Mouse (Mus musculus) cerebellum, adult 9-10 months (tissue): ENCODE data around the gene 4930503B20Rik.

Source experiments
- DNase-seq: peaks from one replicate; pipeline ENCODE4 v3.0.0; 2022

4930503B20Rik gene

DNA sequence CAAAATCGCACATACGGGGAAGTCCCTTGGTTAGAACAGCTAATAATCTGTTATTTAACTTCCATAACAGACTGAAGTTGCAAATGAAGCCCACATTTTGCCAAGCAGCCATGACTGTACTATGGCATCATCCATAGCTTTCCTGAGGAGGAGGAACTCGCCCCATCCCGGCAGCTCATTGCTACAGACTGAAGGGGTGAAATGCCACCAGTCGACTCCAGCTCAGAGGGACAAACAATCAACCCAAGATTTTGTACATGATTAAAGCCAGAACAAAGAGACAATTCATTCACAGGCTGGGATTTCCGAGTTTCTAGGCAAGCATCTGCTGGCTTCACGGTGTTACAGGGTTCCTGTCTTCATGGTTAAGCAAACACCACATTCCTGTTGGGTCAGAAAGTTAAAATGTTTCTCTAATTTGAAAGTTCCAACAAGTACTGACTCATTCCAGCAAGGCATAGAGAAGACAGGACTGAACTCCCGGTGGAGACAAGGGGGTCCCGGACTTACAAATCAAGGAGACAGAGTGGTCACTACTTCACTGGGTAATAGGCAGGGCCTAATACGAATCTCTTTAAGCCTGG is 1.7 kb downstream of the 4930503B20Rik start:
- DNase-seq = no peak

DNA sequence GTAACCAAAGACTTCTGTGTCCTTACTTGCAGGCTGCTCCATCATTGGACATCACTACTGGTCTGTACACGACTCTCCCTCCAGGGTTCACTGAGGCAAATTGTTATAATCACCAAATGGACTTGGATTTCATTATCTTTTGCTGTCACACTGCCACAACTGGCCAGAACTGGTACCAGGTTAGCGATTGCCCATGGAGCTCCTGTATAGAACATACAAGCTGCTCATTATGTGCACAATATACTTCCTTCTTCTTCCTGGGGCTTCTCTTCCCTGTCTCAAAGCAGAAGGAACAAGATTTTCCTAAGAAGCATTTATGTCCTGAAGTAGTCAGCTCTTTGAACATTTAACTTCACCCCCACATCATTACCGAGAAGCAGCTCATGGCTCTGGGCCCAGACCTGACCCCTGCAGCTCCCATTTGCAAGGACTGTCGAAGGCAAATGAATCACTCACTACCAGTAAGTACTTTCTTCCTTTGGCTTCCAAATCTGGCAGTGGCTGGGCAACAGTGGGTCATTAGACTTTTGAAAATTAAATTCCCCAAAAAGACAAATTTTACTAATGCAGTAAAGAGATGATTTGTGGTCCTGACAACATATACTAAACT is 9.2 kb downstream of the 4930503B20Rik start:
- no peak for DNase-seq

DNA sequence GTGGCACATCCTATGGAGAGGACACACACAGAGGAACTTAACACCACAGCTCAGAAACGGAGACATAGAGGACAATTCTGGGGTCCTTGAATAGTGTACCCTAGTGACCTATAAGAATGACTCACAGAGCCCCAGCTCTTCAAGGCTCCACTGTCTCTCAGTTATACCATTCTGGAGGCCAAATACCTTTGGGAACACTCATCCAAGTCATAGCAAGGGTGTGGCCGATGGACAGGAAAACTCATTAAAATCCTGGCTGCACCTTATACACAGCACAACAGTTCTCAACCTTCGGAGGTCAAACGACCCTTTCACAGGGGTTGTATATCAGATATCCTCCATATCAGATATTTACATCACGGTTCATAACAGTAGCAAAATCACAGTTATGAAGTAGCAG is 18.6 kb downstream of the 4930503B20Rik start:
- DNase-seq = no peak

DNA sequence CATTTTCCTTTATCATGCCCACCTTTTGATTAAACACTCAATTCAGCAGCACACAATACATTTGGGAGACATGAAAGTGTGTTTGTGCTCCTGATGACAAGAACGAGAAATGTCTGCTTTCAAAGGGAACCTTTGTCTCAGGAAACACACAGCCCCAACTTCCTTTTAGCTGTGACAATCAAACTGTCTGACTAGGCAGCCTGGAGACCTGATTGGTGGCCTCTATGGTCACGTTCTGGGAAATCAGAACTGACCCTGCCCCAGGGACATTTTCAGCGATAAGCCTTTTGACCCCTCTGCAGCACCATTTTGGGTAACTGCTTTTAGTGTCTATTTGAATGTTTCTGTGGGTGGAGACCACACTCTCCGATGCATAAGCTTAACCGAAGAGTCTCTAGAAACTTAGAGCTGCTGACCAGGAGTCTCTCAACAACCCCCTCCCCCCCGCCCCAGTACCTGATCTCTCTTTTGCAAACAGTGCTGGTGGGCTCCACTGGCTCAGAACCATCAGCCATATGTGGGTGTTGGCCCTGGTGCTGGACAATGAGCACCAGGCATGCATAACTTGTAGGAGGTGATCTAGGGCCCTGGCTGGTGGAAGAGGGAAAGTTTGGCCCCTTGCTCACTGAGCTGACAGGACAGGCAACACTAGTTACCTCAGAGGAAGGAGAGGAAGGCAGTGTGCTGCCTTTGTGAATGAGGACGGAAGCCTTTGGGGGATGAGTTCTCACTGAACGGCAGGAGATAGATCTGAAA is 22.7 kb downstream of the 4930503B20Rik start:
- no peak for DNase-seq

DNA sequence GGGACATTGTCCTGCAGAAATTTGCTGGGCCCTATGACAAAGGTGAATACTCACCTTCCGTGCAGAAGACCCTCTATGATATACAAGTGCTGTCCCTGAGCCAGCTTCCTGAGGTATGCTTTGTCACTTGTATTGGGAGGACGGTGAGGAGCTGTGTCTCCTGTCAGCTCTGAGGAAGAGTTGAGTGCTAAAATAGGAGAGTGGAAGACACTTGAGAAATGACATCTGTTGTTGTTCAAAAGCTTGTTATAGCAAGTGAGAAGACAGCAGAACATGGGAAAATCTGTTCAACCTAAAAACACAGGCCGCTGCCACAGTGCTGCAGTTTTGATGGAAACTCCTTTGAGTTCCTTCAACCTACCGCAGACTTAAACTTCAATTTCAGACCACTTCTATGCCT is 25.4 kb downstream of the 4930503B20Rik start:
- DNase-seq = no peak

DNA sequence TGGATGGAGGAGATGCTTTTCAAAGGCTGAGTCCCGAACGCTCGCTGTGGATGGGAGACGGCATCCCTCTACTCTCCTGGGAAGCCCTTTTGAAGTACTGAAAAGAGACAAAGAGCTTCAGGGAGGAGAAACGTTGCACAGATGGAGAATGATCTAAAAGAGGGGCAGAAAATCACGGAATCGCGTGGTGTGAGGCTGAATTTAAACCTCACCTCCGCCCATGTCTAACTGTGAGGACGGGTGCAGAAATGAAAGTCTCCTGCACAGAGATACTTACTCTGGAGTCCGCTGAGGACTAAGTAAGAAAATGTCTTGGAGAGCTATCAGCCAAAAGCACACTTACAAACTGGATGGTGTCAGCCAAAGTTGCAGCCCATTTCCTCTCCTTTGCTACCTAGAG is 29.2 kb downstream of the 4930503B20Rik start:
- DNase-seq = no peak

DNA sequence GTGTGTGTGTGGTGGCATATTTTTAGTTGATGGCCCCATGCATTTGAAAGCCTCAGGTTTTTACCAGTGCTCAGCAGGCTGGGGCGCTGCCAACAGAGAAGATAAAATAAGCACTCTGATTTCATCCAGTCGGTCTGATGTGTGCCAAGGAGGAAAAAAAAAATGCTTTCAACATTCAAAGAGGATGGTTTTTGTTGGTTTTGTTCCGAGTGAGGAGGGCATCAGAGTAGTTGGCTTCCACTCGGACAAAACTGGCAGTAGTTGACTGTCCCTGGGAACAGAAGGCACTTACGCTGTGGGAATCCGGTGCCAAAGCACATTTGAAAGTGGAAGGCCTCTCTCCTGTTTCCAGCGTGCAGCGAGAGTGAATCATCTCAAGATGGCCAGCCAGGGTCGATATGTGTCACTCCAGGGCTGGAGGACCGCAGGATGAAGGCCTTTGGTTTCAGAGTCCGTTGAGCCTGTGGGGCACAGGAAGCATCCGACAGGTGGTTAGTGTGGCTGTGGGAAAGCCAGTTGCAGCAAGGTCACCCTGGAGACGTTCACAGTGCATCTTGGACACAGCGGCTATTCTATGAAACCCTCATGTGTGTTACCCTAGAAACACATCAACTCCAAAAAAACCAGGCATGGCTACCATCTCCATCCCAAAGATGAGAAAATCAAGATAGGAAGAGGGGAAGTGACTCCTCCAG is 30.4 kb downstream of the 4930503B20Rik start:
- peak; percentile 90 for DNase-seq

DNA sequence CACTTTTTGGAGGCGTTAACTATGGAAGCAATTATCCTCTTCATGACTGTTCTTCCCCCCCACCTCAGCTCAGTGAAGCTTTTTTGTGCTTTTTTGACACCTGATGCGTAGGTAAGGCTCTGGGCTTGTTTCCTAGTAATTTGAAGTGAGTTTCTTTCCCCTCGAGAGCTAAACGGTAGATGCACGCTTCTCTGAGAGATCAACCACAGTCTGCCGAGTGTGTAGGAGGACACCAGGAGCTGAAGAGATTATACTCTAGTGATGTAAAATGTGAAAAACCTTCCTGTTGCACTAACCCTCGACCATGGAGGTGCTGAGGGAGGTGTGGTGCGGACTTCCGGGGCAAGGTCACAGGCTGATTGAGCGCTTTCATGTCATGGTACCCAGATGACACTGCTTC is 31.0 kb downstream of the 4930503B20Rik start:
- DNase-seq = no peak

DNA sequence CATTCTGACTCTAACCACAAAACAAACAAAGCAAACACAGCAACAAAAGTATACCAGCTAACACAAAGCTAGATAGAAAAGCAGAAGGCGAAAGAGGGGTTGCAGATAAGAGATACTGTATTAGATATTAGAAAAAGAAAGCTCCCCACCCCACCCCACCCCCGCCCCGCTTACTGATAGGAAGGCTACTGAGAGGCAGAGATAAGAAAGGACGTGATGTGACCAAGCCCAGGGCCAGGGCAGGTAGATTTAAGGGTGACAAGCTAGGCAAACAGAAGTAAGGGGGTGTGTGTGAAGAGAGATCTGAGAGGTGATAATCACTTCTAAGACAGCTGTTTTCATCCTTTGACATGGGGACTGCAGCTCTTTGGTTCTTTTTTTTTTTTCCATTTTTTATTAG is 32.8 kb downstream of the 4930503B20Rik start:
- DNase-seq = no peak

DNA sequence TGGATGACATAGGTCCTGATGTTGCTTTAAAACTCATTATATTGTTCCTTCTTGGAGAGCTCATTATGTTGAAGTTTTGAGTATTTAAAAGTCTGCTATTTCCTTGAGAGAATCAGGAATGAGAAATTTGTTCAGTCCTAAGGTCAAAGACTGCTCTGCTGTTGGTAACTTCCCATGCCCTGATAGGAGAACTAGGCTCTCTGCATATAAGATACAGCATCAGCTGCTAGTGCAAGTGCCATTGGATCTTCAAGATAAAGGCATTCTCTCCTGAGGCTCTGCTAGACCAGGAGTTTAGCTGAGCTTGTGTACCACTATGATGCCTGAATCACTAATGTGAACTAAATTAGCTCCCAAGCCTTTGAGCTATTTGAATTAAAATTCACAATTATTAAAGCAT is 33.2 kb downstream of the 4930503B20Rik start:
- no peak for DNase-seq

DNA sequence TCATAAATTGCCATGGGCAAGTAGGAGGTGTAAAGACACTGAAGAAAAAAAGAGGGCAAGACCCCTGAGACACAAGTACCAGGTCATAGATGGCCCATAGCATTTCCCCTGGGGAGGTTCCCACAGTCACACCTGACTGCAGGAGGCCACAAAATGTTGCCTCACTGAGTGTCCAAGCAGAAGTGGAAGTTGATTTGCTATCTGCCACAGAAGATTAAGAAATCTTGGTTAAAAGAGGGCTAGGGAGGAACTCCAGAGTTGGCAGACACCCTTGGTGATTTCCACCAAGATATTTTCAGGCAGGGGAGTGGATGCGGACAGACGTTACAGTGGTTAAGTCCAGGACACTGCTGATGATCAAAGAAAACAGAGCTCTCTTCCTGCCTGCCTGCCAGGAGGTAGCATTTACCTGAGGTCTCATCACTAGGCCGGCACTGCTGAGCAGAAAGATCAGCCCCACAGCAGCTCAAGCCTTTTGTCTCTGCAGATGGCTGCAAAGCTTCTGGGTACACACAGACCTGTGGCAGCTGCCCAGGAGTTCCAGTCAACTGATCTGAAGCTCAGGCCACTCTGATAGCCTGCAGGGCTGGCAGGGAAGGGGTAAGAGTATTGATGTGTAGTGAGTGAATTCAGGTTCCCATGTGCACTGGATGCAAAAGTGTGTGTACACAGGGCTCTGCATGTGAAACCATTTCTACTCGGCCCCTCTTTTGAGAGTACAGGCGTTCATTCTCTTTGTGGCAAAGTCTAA is 34.4 kb downstream of the 4930503B20Rik start:
- no peak for DNase-seq

DNA sequence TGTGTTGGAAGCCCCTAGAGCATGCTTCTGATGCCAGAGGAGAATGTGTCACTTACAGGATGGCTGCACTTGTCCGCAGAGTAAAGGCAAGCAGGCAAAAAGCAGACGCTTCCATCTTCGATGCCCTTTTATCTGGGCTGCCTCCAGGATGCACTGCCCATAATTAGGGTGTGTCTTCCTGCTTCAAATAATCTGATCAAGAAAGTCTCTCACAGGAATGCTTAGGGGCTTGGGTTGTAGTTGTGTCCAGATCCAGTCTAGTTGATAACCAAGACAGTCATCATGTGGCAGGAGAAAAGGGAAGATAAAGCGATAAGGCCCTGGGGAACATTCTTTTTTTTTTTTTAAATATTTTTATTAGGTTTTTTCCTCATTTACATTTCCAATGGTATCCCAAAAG is 35.6 kb downstream of the 4930503B20Rik start, which contains the start of gene Dnase2b:
Gene Dnase2b (minus strand): TSS at position 101 of the 400 bp plus-strand sequence.
- DNase-seq = no peak

DNA sequence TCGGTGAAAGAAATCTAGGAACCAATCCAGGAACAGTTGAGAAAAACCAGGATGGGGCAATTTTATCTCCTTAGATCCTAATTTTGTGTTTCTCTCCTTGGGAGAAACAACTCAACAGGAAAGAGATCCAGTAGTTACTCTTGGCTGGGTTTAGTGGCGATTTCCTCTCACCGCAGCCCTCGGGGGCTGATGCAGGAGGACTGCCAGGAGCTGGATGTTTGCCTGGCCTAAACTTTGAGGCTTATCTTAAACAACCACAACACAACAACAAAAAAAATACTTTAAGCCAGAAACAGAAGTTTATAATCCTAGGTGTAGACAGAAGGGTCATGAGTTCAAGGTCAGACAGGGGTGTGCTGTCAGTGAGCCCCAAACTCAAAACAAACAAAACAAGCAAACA is 39.3 kb downstream of the 4930503B20Rik start:
- no peak for DNase-seq

DNA sequence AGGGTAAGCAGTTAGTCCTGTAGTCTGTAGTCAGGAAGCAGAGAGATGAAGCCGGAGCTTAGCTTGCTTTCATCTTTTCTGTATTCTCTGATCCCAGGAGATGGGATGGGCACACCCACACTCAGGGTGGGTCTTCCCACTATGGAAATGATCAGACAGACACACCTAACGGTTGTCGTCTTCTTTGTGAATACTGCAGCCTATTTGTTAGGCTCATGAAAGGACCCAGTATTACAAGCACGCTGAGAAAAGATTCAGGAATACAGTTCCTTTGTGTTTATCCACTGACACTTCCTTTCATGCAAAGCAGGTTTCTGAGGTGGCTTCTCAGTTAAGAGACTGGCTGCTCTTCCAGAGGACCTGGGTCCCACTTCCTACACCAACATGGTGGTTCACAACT is 39.9 kb downstream of the 4930503B20Rik start:
- no peak for DNase-seq

DNA sequence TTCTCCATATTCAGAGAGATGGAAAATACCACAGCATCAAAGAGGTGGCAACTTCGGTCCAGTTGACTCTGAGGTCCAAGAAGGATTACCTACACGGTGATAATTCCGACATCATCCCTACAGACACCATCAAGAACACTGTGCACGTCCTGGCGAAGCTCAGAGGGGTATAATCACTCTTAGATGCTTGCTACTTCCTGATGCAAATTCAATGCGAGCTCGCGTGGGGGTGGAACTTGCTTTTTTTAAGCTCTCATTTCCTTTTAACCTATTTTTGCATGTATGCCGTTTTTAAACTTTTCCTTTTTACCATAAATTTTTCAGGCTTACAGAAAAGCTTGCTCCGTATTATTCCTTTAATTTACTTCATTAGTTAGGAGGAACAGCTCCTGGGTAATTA is 40.8 kb downstream of the 4930503B20Rik start:
- DNase-seq = no peak

DNA sequence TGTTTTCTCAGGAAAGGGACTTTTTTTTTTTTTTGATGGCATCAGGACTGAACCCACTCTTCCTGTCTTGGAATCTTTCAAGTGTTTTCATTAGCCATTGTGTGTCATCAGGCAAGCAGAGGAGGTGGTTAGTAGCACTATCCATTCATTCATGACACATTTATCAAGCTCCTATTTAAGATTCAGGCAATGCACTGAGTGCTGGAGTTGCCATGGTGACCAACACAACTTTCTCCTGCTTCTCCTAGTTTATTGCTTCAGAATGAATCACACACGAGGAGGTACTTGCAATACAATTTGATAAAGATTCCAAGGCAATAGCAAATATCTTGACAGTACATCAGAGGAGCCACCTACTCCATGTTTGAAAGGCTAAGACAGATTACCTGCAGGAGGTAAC is 43.7 kb downstream of the 4930503B20Rik start:
- no peak for DNase-seq

DNA sequence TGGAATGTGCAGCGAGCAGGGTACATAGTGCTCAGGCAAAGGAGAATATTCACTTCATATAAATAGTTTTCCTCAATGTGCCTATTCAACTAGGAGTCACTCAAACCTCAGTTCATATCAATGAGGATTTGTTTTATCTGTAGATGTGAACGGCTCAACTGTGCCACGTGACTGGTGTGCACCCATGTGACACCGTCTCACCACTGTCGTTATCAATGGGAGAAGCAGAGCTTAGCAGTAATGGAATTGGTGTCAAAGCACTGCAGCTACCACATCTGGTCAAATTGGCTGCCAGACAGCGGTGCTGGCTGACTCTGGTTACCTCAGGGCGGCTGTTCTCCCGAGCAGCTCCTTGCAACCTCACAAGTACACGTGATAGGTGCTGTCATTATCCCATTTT is 46.5 kb downstream of the 4930503B20Rik start:
- no peak for DNase-seq

DNA sequence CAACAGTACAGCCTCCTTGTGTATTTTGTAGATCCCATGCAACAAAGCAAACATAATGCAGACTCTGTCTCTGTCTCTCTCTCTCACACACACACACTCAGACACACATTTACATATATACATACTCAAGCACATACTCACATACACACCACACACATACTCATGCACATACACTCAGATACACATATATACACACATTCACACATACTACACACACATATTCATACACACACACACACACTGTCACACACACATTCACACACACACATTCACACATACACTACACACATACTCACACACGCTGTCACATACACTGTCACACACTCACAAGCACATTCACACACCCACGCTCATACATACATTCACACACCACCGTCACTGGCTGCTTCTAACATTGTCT is 48.6 kb downstream of the 4930503B20Rik start:
- DNase-seq = no peak

DNA sequence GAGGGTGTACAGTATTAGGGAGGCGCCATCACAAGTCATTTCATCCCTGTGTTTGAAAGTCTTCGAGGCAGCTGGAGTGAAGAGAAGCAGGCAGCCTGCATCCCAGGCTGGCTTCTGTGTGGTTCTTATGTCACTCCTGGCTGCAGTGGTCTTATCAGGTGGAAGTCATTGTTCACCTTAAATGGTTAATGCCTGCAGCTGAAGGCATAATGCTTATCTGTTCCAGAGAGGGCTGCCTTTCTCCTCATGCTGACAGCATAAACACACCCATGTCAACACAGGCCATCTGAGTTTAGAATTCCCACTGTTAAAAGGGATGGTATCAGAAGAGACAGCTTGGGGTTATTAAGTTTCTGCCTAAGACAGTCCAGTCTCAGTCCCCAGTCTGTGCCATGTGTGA is 49.9 kb downstream of the 4930503B20Rik start:
- no peak for DNase-seq

DNA sequence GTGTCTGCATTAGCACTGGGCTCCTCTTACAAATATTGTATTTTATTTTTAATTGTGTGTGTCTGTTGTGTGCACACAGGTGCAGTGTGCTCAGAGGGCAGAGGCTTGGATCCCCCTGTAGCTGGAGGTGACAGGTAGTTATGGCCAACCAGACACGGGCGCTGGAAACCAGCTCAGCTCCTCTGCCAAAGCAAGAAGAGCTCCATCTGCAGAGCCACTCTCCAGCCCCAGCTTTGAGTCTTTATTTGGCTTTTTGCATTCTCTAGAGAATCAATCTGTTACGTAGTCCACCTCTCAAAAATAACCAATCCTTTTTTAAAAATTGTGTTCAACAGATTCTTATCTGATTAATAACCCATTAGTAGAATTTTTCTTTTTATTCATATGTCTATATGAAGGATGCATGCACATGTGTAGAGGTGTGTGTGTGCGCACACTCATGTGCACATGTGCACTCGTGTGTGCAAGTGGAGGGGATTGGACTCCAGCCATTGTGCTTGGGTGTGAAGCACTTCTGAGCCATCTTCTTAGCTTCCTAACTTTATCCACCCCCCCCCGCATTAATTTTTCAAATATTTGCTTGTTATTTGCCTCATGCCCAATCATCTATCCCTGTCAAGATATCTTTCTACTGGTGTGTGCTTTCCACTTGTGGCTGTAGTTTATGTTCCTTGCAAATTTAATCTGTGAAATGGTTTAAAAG is 51.8 kb downstream of the 4930503B20Rik start:
- no peak for DNase-seq

DNA sequence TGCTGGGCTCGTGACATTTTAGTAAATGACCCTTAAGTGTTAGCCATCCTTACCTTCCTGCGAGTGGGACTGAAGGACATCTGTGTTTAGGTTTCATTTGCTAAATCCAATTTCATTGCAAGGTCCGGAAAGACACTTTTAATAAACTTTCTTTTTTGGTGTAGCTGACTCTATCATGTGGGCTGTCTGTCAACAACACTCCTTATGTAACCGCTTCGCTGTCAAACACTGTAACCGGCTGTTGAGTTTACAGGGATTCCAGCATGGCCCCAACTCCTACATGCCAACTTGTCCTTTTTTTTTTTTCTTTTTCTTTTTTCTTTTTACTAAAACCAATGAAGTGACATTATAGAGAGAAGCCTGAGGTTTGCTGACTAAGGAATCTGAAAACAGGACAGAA is 52.7 kb downstream of the 4930503B20Rik start:
- no peak for DNase-seq

DNA sequence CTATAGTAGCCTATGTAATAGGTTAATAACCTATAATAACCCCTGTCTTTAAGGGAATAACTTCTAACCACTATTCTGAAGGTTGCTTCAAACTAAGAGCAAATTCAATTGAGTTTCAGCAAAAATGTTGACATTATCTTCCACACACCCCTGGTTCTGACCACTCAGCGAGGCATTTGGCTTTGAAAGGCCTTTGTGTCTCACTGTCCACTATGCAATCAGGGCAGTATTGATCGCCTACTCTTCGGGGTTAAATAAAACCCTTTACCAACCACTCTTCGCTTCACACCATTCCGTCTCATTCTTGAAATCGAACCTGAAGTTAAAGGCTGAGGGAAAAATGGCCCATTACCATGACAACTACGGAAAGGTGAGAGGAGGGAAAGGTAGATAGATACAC is 54.3 kb downstream of the 4930503B20Rik start:
- DNase-seq = no peak
